Mouse (Mus musculus) embryonic facial prominence, embryonic 13.5 days (tissue): ENCODE results near the gene Mrpl43. TPM values are rescaled to one million over a fixed set of nuclear protein-coding genes. Genes with fewer than 3 reads are reported as not detected.

Experiments
- ATAC-seq: fragments of 200-750 bp; cut with Nextera tagmentation; 2 replicates; pipeline ENCODE4 v1.8.0; 2017; ENCODE audit warnings: low read depth; ENCODE audit not compliant: insufficient number of reproducible peaks, insufficient read depth, low FRiP score, low TSS enrichment
- H3K27ac ChIP-seq: fragments of 300-500 bp; sonication (generic); 2 replicates; pipeline ENCODE4 v1.5.1; 2015; ENCODE audit warnings: moderate library complexity, mild to moderate bottlenecking, inconsistent platforms
- H3K27me3 ChIP-seq: fragments of 300-500 bp; sonication (generic); 2 replicates; pipeline ENCODE4 v1.6.1; 2015; ENCODE audit warnings: mild to moderate bottlenecking, inconsistent platforms
- H3K36me3 ChIP-seq: fragments of 300-500 bp; sonication (generic); 2 replicates; pipeline ENCODE4 v1.6.1; 2015; ENCODE audit warnings: mild to moderate bottlenecking, inconsistent platforms
- H3K4me1 ChIP-seq: fragments of 300-500 bp; sonication (generic); 2 replicates; pipeline ENCODE4 v1.6.1; 2015; ENCODE audit warnings: inconsistent platforms
- H3K4me2 ChIP-seq: fragments of 300-500 bp; sonication (generic); 2 replicates; pipeline ENCODE4 v1.6.1; 2015; ENCODE audit warnings: moderate library complexity, mild to moderate bottlenecking, inconsistent platforms
- H3K4me3 ChIP-seq: fragments of 300-500 bp; sonication (generic); 2 replicates; pipeline ENCODE4 v1.5.1; 2015; ENCODE audit warnings: mild to moderate bottlenecking, inconsistent platforms
- H3K9ac ChIP-seq: fragments of 300-500 bp; sonication (generic); 2 replicates; pipeline ENCODE4 v1.6.1; 2015; ENCODE audit warnings: mild to moderate bottlenecking, inconsistent platforms
- H3K9me3 ChIP-seq: fragments of 300-500 bp; sonication (generic); 2 replicates; pipeline ENCODE4 v1.6.1; 2016; ENCODE audit warnings: inconsistent platforms
- WGBS: fragments of 180-500 bp; shearing (Covaris S2); methylation state at CpG from one replicate; pipeline ENCODE4 v1.1.7; 2015; ENCODE audit warnings: mixed read lengths; 5-methylcytosine and 5-hydroxymethylcytosine counted together
- polyA plus RNA-seq: library from polyadenylated mRNA; unstranded; fragments of >200 nt; fragmentation: Nextera tagmentation; extraction: Ambion mirVana; gene quantifications from 2 replicates; pipeline ENCODE4 v1.2.1, GENCODE M21; 2015

The Mrpl43 gene
- polyA plus RNA-seq, 1 experiment from 2014 or later, result 81.2 TPM

- Histone ChIP-seq H3K9me3 (no peaks in the 10 kb centered on the region), H3K4me2 (no peak overlapping the region), H3K4me3 (no peak overlapping the region), H3K9ac (0 out of 2 replicates have a peak overlapping the region, but pooled peaks have one; percentile 27), H3K27ac (no peak overlapping the region), H3K27me3 (no peaks in the 10 kb centered on the region), H3K36me3 (peaks cover 63% of the 10 kb centered on the region), H3K4me1 (peaks cover 35% of the 10 kb centered on the region)
- no peak for ATAC-seq
- WGBS, result 76% methylated on average over 6 of the region's 6 CpGs
Observed at GRCm38 (mm10) chr19:45026958-45027670, 20.9 kb upstream of the Mrpl43 start.

GRCm38 (mm10) chr19:45025937-45026568, 19.8 kb upstream of the Mrpl43 start:
- Histone ChIP-seq H3K9me3 (no peaks in the 10 kb centered on the region), H3K4me1 (peaks cover 33% of the 10 kb centered on the region), H3K27ac (peak overlapping the region; percentile 39; the same call in 1 of the 2 replicates), H3K4me3 (no peak overlapping the region), H3K4me2 (no peak overlapping the region), H3K9ac (peak overlapping the region; percentile 21; the same call in 1 of the 2 replicates), H3K27me3 (no peaks in the 10 kb centered on the region), H3K36me3 (peaks cover 73% of the 10 kb centered on the region)
- no peak for ATAC-seq
- 67% methylated on average over 37 of the region's 37 CpGs for WGBS

- ATAC-seq, result no peak
- Histone ChIP-seq H3K4me3 (no peak overlapping the region), H3K4me2 (no peak overlapping the region), H3K9ac (no peak overlapping the region), H3K4me1 (peaks cover 40% of the 10 kb centered on the region), H3K27ac (no peak overlapping the region), H3K9me3 (no peaks in the 10 kb centered on the region), H3K27me3 (no peaks in the 10 kb centered on the region), H3K36me3 (peaks cover 76% of the 10 kb centered on the region)
- WGBS, result 91% methylated on average over 20 of the region's 20 CpGs
Observed at GRCm38 (mm10) chr19:45024775-45025174, 18.5 kb upstream of the Mrpl43 start.

GRCm38 (mm10) chr19:45023993-45024392, 17.8 kb upstream of the Mrpl43 start:
- Histone ChIP-seq H3K9ac (no peak overlapping the region), H3K9me3 (no peaks in the 10 kb centered on the region), H3K27me3 (no peaks in the 10 kb centered on the region), H3K4me1 (peaks cover 48% of the 10 kb centered on the region), H3K4me3 (no peak overlapping the region), H3K4me2 (no peak overlapping the region), H3K27ac (no peak overlapping the region), H3K36me3 (peaks cover 75% of the 10 kb centered on the region)
- ATAC-seq, result no peak
- 88% methylated on average over 11 of the region's 11 CpGs for WGBS

- Histone ChIP-seq H3K9ac (peak overlapping the region; percentile 52), H3K4me2 (peak overlapping the region; percentile 16; the same call in 1 of the 2 replicates), H3K4me3 (peak overlapping the region; percentile 3; the same call in 1 of the 2 replicates)
Observed at GRCm38 (mm10) chr19:45021362-45021761, 15.1 kb upstream of the Mrpl43 start.

GRCm38 (mm10) chr19:45020348-45020747, 14.1 kb upstream of the Mrpl43 start:
- peaks cover 40% of the 10 kb centered on the region for H3K36me3 ChIP-seq
- H3K9me3 ChIP-seq, result no peaks in the 10 kb centered on the region
- 52% methylated on average over 6 of the region's 6 CpGs for WGBS
- H3K4me1 ChIP-seq, result peaks cover 47% of the 10 kb centered on the region
- peak overlapping the region; percentile 38 for H3K4me2 ChIP-seq
- H3K9ac ChIP-seq, result peak overlapping the region; percentile 52
- H3K4me3 ChIP-seq, result 0 out of 2 replicates have a peak overlapping the region, but pooled peaks have one; percentile 5
- H3K27ac ChIP-seq, result no peak overlapping the region
- H3K27me3 ChIP-seq, result no peaks in the 10 kb centered on the region
- ATAC-seq, result no peak

More at GRCm38 (mm10) chr19:45021362-45021761, 15.1 kb upstream of the Mrpl43 start:
- no peak for ATAC-seq
- 89% methylated on average over 15 of the region's 15 CpGs for WGBS
- Histone ChIP-seq H3K27ac (peak overlapping the region; percentile 11; the same call in 1 of the 2 replicates), H3K9me3 (no peaks in the 10 kb centered on the region), H3K36me3 (peaks cover 50% of the 10 kb centered on the region), H3K4me1 (peaks cover 48% of the 10 kb centered on the region), H3K27me3 (no peaks in the 10 kb centered on the region)

GRCm38 (mm10) chr19:45018351-45018831, 12.1 kb upstream of the Mrpl43 start:
- peak overlapping the region; percentile 99 for H3K27ac ChIP-seq
- H3K9me3 ChIP-seq, result no peaks in the 10 kb centered on the region
- WGBS, result under 1% methylated on average over 11 of the region's 13 CpGs
- H3K36me3 ChIP-seq, result peaks cover 22% of the 10 kb centered on the region
- peaks cover 64% of the 10 kb centered on the region for H3K4me1 ChIP-seq
- no peak for ATAC-seq
- peak overlapping the region; percentile 94 for H3K4me2 ChIP-seq
- H3K27me3 ChIP-seq, result no peaks in the 10 kb centered on the region
- peak overlapping the region; percentile 71 for H3K4me3 ChIP-seq
- H3K9ac ChIP-seq, result peak overlapping the region; percentile 94

GRCm38 (mm10) chr19:45017909-45018308, 11.7 kb upstream of the Mrpl43 start:
- WGBS, result under 1% methylated on average over 48 of the region's 48 CpGs
- Histone ChIP-seq H3K4me1 (peaks cover 69% of the 10 kb centered on the region), H3K4me3 (peak overlapping the region; percentile 71), H3K9ac (peak overlapping the region; percentile 94), H3K27ac (peak overlapping the region; percentile 99), H3K9me3 (no peaks in the 10 kb centered on the region), H3K4me2 (peak overlapping the region; percentile 94), H3K36me3 (peaks cover 19% of the 10 kb centered on the region), H3K27me3 (no peaks in the 10 kb centered on the region)
- ATAC-seq, result peak; percentile 60

- Histone ChIP-seq H3K27me3 (no peaks in the 10 kb centered on the region), H3K27ac (peak overlapping the region; percentile 99), H3K4me1 (peaks cover 75% of the 10 kb centered on the region), H3K36me3 (peaks cover 14% of the 10 kb centered on the region), H3K4me2 (peak overlapping the region; percentile 94), H3K9me3 (no peaks in the 10 kb centered on the region), H3K4me3 (peak overlapping the region; percentile 71), H3K9ac (peak overlapping the region; percentile 94)
- under 1% methylated on average over 27 of the region's 27 CpGs for WGBS
- ATAC-seq, result no peak
Observed at GRCm38 (mm10) chr19:45017216-45017771, 11.1 kb upstream of the Mrpl43 start.

GRCm38 (mm10) chr19:45016341-45017215, 10.3 kb upstream of the Mrpl43 start:
- under 1% methylated on average over 16 of the region's 18 CpGs for WGBS
- peak; percentile 61 for ATAC-seq
- H3K9ac ChIP-seq, result peak overlapping the region; percentile 77

More at GRCm38 (mm10) chr19:45016341-45017215, 10.3 kb upstream of the Mrpl43 start:
- H3K4me2 ChIP-seq, result peak overlapping the region; percentile 94
- peak overlapping the region; percentile 71 for H3K4me3 ChIP-seq
- no peaks in the 10 kb centered on the region for H3K9me3 ChIP-seq
- peaks cover 16% of the 10 kb centered on the region for H3K36me3 ChIP-seq
- peak overlapping the region; percentile 99 for H3K27ac ChIP-seq
- no peaks in the 10 kb centered on the region for H3K27me3 ChIP-seq
- peaks cover 75% of the 10 kb centered on the region for H3K4me1 ChIP-seq
